Mouse (Mus musculus): ENCODE measurements around the gene Fam241b. TPM values are rescaled to one million over a fixed set of nuclear protein-coding genes. Genes with fewer than 3 reads are reported as not detected.

The Fam241b gene
- total and polyA plus RNA-seq, 3 experiments = 11.2 to 19.0 TPM; not detected in 1

- H3K27ac ChIP-seq (ENCODE audit: control insufficient read depth, low read depth, low read length) = no peak overlapping the region
- H3K4me1 ChIP-seq (ENCODE audit: control insufficient read depth in 1 of 2, insufficient read depth in 2 of 2, low read length in 2 of 2) = no peaks in the 10 kb centered on the region
- no peaks in the 10 kb centered on the region for H3K27me3 ChIP-seq (ENCODE audit: control insufficient read depth in 1 of 2, insufficient read depth in 2 of 2, low read length in 2 of 2)
- DNase-seq (ENCODE audit: low read depth, low spot score) = no peak
- no peaks in the 10 kb centered on the region for H3K79me2 ChIP-seq (ENCODE audit: control insufficient read depth, insufficient read depth, low read length, poor library complexity)
- H3K9me3 ChIP-seq (replicated peaks; ENCODE audit: insufficient read depth, low read length) = no peaks in the 10 kb centered on the region
- no peak overlapping the region for H3K4me3 ChIP-seq (ENCODE audit: control insufficient read depth in 1 of 2, insufficient read depth in 1 of 2, low read depth in 2 of 2, low read length in 2 of 2)
- TF ChIP-seq TAL1 (IDR thresholded peaks at IDR 0.05; ENCODE audit: low read length) (no peak), POLR2A (IDR thresholded peaks at IDR 0.05; ENCODE audit: control insufficient read depth in 1 of 2, insufficient read depth in 1 of 2, low read depth in 1 of 2, low read length in 2 of 2, poor library complexity in 1 of 2) (no peak), POLR2AphosphoS2 (IDR thresholded peaks at IDR 0.05; ENCODE audit: low read length) (no peak), ZC3H11A (IDR thresholded peaks at IDR 0.05; ENCODE audit: low read depth, low read length) (no peak), JUND (IDR thresholded peaks at IDR 0.05; ENCODE audit: low read depth, low read length) (no peak), MEF2A (IDR thresholded peaks at IDR 0.05; ENCODE audit: extremely low read depth, insufficient replicate concordance, low read depth, low read length, poor library complexity, severe bottlenecking) (no peak), KAT2A (conservative IDR thresholded peaks at IDR 0.05; ENCODE audit: low read depth, low read length) (no peak)
- no peak overlapping the region for H3K9ac ChIP-seq (ENCODE audit: control insufficient read depth, low read depth, low read length, poor library complexity, severe bottlenecking)
- H3K36me3 ChIP-seq (ENCODE audit: control insufficient read depth in 1 of 2, insufficient read depth in 2 of 2, low read length in 2 of 2) = no peaks in the 10 kb centered on the region
These were observed 56.9 kb downstream of the Fam241b start for GRCm38 (mm10) chr10:62086826-62087225.

- no peaks in the 10 kb centered on the region for H3K79me2 ChIP-seq (ENCODE audit: control insufficient read depth, insufficient read depth, low read length, poor library complexity)
- no peaks in the 10 kb centered on the region for H3K4me1 ChIP-seq (ENCODE audit: control insufficient read depth in 1 of 2, insufficient read depth in 2 of 2, low read length in 2 of 2)
- no peaks in the 10 kb centered on the region for H3K36me3 ChIP-seq (ENCODE audit: control insufficient read depth in 1 of 2, insufficient read depth in 2 of 2, low read length in 2 of 2)
- H3K9ac ChIP-seq (ENCODE audit: control insufficient read depth, low read depth, low read length, poor library complexity, severe bottlenecking) = no peak overlapping the region
- H3K27me3 ChIP-seq (ENCODE audit: control insufficient read depth in 1 of 2, insufficient read depth in 2 of 2, low read length in 2 of 2) = no peaks in the 10 kb centered on the region
- H3K9me3 ChIP-seq (replicated peaks; ENCODE audit: insufficient read depth, low read length) = no peaks in the 10 kb centered on the region
- TF ChIP-seq TAL1 (IDR thresholded peaks at IDR 0.05; ENCODE audit: low read length) (no peak), ETS1 (IDR thresholded peaks at IDR 0.05; ENCODE audit: low read depth, low read length) (no peak), MYB (IDR thresholded peaks at IDR 0.05; ENCODE audit: low read depth, low read length) (no peak), MXI1 (IDR thresholded peaks at IDR 0.05; ENCODE audit: low read depth, low read length) (no peak), UBTF (IDR thresholded peaks at IDR 0.05; ENCODE audit: borderline replicate concordance, insufficient read depth, low read depth, low read length) (no peak), GABPA (IDR thresholded peaks at IDR 0.05; ENCODE audit: low read depth, low read length) (no peak), SMC3 (IDR thresholded peaks at IDR 0.05; ENCODE audit: low read depth, low read length) (no peak), NRF1 (IDR thresholded peaks at IDR 0.05; ENCODE audit: insufficient read depth, low read depth, low read length, poor library complexity, severe bottlenecking) (no peak), RAD21 (IDR thresholded peaks at IDR 0.05; ENCODE audit: low read depth, low read length) (no peak), ZNF384 (IDR thresholded peaks at IDR 0.05; ENCODE audit: low read depth, low read length) (no peak)
- no peak overlapping the region for H3K4me3 ChIP-seq (ENCODE audit: control insufficient read depth in 1 of 2, insufficient read depth in 1 of 2, low read depth in 2 of 2, low read length in 2 of 2)
- no peak for DNase-seq (ENCODE audit: low read depth, low spot score)
- H3K27ac ChIP-seq (ENCODE audit: control insufficient read depth, low read depth, low read length) = no peak overlapping the region
These were observed 57.7 kb downstream of the Fam241b start for GRCm38 (mm10) chr10:62086044-62086443.
